Mouse (Mus musculus) erythroid progenitor cell, adult 5-6 weeks (primary cell): ENCODE results near the gene Sec1. TPM values are rescaled to one million over a fixed set of nuclear protein-coding genes. Genes with fewer than 3 reads are reported as not detected.

ENCODE experiments used
- ATAC-seq: replicated peaks from 2 replicates; pipeline ENCODE4 v1.8.0; 2016; ENCODE audit warnings: moderate number of reproducible peaks, mild to moderate bottlenecking, moderate TSS enrichment, inconsistent platforms; ENCODE audit not compliant: poor library complexity, low FRiP score, severe bottlenecking
- total RNA-seq, 2 experiments: library from RNA; stranded (forward) in 1 of 2; stranded (reverse) in 1 of 2; fragments of 150-400 nt in 1 of 2; fragments of 186-747, 209-891 nt in 1 of 2; gene quantifications; 2 replicates each; pipeline versions ENCODE4 v1.2.3 to v1.2.4; 2015 to 2017; ENCODE audit warnings: low replicate concordance in 2 of 2

Sec1 gene
- total RNA-seq, 2 experiments from 2014 or later: not detected

DNA sequence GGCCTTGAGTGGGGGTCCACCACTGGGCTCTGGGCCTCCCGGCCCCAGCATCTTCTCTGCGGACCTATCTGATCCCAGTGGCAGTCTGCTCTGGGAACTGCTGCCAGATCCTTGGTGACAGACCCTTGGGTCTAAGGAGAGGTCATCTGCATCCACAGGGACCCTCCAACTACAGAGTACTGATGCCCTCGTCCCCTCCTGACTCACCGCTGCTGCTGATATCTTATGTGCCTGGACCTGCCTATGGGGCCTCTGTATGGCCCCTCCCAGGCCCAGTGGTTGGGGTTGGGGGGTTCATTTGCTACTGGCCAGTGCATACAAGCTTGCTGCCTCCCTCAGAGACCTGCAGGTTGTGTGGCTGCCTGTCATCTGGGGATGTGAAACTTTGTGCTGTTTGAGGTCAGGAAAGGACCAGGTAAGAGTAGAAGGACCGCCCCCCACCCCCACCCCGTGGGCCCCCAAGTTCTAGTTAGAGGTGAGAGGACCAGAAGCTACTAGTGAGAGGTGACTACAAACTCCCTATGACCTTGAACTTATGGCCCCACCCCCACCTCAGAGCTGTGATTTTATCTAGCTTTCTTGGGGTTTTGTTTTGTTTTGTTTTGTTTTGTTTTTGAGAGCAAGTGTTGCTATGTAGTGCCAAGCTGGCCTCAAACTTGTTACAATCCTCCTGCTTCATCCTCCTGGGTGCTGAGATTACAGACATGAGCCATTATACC is 49.2 kb downstream of the Sec1 start:
- ATAC-seq: no peak

DNA sequence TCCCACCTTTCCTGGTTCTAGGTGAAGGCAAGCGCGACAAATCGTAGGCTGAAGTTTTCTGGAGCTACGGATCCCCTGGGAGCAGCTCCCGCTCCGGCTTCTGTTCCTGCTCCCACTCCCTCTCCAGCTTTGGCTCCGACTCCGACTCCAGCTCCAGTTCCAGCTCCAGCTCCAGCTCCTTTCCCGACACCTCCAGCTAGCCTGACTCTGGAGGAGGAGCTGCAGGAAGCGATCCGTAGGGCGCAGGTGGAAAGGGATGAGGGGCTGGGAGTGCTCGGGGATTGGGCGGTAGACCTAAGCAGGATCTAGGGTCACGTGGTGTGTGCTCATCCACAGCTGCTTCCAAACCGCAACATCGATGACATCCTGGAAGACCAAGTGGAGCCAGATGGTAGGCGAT is 50.0 kb downstream of the Sec1 start:
- ATAC-seq: no peak

DNA sequence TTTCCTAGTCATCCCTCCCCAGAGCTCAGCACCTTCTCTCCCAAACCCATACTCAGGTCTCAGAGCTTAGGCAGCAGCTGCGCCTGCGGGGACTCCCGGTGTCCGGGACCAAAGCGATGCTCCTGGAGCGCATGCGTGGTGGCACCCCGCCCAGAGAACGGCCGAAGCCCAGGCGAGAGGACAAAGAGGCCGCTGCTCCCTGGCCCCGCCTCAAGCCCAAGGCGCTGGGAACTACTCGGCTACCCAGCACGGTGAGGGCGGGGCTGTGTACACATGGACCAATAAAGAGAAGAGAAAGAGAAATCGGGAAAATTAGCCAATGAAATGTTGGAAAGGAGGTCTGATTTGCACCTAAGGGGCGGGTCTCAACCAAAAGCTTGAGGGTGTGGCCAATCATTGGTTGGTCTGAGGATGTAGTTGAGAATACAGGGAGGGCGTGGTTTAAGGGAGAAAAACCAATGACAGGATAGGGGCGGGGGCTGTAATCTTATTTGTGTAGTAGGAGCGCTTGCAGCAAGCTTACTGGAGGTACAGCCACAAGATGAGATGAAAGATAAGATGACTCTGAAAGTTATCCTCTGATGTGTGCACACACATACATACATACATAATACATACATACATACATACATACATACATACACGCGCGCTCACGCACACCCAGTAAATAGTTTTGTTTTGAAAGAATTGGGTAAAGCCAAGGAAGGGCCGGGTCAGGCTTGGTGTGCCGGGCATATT is 50.6 kb downstream of the Sec1 start:
- 0 out of 2 replicates have a peak, but pooled peaks have one; percentile 28 for ATAC-seq

DNA sequence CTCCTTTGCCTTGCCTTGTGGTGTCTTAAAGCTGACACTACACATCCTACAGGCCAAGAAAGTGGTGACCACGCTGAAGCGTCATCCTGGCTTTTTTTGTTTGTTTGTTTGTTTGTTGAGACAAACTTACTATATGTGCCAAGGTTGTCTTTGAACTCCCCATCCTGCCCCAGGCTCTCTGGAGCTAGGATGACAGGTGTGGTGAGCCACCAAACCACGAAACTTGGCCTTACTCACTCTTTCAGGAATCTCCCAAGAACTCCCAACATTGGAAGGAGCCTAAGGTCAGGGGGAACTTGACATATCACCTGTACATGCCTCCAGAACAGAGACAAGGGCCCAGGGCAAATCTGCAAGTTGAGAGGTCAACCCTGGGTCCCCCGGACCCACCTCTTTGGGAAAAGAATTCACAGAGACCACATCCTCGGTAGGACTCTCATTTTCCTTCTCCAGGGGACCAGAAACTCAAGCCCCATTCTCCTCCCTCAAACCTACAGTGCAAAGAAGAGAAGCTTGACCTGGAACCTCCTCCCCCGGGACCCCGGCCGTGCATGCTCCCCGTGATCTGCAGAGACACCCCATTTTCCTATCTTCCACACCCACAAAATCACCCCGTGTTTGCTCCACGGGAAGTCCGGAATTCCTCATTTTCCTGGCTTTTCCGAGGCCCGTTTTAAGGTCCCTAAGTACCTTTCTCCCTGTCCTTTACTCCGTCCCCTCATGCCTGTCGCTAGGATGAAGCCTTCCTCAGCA is 51.5 kb downstream of the Sec1 start:
- no peak for ATAC-seq

DNA sequence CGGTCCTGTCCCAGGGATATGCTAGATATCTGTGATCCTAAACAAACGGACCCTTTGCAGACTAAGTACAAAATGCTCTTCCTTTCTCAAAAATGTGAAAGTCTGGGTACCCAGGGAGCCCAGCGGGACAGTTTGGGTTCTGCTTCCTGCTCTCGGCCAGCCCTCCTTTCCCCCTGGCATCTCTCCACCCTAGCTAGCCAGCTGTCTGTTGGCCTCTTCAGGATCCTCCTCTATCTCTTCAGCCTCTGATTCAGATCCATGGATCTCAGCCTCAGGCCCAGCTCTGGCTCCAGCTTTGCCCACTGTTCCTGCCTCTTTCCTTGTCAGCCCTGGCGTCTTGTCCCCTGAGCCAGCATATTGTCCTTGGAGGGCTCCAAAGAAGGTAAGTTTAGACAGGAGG is 52.1 kb downstream of the Sec1 start:
- ATAC-seq: no peak

DNA sequence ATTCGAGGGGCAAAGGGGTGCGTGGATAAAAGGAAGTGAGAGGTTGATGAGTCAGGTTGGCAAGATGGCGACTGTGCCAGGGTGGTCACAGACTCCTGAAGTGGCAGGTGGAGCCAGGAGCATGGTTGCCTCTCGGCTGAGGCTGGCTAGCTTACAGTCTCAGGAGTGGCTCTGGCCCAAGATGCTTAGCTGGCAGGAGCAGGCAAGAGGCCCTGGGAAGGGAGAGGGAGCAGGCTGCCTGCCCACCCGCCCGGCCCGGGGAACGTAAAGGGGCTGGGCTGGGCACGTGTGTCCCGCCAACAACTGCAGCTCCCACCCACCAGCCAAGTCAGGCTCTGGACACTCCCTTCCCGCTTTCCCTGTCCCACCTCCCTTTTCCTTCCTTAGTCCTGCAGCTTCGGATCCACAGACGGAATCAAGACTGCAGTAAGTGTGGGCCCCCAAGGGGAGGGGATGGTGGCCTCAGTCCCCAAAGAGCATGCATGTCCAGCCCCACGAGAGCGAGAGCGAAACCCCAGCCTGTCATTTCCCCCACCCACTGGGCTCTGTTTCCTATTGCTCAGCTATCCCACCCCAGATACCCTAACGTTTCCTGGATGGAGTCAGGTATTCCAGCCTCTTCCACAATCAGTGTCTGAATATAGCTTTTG is 52.7 kb downstream of the Sec1 start:
- ATAC-seq: no peak

DNA sequence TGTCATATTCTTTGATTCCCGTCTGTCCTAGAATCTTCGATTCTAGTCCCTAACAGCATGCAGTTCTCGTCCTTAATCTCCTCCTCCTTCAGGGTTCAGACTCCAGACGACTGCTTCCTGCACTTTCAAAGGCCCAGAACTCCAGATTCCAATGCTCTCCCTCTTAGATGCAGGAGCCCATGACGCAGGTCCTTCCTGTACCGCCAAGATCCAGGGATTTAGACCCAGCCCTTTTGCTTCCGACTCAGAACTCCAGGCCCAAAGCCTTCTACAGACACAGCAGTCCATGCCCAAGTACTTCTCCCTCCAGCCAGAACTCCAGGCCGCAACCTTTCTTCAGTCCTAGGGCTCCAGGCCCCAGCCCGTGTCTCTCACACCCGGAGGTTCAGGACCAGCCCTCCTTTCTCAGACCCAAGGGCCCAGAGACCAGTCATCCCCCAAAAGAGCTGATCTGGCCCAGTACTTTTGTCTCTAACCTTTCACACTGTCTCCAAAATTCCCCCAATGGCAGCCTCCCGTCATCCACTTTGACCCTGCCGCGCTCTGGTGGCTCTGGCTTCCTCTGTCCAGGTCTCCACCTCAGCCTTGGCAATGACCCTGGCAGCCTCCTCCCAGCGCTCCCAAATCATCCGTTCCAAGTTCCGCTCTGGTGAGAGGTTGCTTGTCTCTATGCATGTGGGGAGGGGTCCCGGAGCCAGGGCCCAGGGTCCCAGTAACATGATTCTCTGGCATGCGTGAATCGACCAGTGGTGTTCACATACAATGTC is 53.8 kb downstream of the Sec1 start:
- ATAC-seq: no peak

DNA sequence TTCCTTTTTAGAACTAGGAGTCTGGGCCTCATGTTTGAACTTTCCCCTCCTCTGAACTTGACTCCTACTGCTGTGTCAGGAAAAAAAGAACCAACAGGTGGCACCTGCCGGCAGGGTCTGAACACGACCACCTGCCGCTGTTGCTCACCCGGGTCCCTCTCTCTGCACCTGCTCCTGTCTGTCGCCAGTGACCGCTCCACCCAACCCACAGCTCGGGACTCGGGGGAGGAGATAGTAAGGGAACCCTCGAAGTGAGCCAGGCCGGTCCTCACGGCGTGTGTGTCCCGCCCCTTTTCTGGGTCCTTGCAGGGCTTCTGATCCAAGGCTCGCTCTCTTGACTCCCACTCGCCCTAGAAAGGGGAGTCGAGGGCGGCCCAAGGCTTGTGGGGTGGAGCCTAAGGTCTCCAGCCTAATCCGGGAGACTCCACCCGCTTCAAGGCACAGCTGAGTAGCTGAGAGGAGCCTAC is 54.6 kb downstream of the Sec1 start, which contains the start of gene Mamstr:
TSS of gene Mamstr (plus strand) at position 417 of the 467 bp plus-strand sequence.
- ATAC-seq: no peak

DNA sequence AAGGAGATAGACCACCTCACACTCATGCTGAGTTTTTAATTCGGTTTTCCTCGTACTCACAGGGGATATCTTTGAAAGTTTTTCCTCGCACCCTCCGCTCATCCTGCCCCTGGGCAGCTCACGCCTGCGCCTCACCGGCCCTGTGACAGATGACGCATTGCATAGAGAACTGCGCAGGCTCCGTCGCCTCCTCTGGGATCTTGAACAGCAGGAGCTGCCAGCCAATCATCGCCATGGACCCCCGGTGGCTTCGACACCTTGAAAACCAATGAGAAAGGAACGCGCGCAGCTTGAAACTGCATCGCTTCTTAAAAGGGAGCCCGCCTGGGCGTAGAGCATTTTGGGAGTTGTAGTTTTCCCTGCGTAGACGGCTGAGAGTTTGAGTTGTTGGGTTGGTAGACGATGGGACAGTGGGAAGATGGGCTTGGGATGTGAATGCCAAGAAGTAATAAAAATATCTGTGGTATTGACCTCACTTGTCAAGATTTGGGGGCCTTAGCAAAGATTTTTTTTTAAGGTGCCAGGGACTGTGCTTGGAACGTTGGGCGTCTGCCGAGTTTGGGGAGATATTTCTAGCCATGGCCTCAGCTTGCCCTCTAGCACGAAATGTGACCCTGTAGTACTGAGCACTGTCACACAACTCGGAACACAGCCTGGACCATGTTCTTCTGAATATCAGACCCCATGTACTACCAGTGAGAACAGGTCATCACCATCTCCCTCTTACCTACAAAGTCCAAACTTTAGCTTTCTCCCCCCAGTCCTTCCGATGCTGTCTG is 55.4 kb downstream of the Sec1 start:
- ATAC-seq: no peak

DNA sequence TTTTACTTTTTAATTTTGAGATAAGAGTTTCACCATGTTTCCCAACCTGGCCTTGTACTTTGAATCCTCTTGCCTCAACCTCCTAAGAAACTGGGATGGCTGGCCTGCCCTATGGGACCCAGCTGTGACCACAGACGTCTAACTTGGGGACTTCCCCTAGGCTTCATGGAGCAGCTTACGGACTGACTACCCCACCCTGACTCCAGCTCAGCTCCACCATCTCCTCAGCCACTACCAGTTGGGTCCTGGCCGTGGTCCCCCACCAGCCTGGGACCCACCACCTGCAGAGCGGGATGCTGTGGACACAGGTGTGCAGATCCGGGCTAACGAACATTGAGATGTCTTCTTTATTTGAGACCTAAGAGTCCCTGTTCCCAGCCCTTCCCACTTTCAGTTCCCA is 56.5 kb downstream of the Sec1 start:
- ATAC-seq: no peak

DNA sequence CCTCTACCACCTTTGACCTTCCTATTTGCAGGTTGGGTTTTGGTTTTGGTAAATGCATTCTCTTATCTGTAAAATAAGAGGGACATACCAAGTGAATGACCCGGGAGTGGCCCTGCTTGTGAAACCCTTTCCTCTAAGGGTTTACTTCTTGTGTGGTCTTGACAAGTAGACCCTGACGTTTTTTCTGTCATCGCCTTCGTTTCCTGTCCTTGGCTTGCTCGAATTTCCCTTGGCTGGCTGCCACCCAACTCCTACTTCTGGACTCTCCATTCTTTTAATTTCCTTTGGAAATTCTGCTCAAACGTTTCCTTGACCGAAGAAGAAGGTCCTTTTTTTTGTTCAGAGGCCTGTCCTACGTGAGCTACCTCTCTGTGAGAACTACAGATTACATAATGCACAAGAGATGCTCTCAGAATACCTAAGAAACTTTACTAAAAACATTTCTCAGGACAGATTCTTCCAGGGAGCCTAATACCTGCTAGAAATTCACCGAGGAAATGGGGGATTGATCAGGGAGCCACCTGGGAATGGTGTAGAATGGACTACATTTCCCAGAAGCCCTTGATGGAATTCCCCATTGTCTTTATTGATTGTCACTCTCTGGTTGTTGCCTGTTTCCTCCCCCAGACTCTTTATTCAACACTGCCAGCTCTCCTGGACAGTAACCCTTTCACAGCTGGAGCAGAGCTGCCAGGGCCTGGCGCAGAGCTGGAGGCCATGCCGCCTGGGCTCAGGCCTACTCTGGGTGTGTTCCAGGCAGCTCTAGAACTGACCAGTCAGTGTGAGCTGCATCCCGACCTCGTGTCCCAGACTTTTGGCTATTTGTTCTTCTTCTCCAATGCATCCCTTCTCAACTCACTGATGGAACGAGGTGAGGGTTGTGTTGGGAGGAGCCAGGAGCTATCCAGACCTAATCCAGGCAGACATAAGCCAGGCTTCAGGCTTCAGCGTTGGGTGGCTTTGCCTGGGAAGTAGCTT is 58.2 kb downstream of the Sec1 start:
- ATAC-seq: no peak

DNA sequence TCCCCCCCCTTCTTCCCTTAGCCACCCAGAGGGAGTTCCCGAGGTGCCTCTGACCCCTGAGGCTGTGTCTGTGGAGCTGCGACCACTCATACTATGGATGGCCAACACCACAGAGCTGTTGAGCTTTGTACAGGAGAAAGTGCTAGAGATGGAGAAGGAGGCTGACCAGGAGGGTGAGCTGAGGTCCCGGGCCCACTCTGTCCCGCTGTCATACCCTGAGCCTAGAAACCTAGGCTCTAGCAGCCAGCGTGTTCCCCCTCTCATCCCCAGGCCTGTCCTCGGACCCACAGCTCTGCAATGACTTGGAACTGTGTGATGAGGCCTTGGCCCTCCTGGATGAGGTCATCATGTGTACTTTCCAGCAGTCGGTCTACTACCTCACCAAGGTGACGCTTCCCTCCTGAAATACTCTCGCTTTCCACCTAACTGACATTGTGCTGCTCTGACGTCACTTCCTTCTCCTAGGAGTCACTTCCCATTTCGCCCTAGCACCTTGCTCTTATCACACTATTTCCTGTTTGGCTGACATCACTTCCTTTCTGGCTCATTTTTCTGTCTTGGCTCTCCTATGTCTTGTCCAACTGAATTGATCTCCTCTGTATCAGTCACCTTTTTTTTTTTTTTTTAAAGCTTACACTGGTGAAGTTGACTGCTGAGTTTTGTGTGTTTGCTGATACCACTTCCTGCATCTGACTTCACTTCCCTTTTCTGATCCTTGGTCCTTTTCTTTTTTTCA is 59.1 kb downstream of the Sec1 start:
- no peak for ATAC-seq

DNA sequence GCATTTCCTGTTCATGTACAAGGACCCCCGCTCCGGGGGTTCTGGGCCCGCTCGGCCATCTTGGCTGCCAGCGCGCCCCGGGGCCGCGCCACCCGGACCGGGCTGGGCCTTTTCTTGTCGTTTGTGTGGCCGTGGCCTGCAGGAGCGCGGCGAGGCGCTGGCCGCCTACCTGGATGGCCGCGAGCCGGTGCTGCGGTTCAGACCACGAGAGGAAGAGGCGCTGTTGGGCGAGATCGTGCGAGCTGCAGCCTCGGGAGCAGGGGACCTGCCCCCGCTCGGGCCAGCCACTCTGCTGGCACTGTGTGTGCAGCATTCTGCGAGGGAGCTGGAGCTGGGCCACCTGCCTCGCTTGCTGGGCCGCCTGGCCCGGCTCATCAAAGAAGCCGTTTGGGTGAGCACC is 61.7 kb downstream of the Sec1 start:
- ATAC-seq: no peak

DNA sequence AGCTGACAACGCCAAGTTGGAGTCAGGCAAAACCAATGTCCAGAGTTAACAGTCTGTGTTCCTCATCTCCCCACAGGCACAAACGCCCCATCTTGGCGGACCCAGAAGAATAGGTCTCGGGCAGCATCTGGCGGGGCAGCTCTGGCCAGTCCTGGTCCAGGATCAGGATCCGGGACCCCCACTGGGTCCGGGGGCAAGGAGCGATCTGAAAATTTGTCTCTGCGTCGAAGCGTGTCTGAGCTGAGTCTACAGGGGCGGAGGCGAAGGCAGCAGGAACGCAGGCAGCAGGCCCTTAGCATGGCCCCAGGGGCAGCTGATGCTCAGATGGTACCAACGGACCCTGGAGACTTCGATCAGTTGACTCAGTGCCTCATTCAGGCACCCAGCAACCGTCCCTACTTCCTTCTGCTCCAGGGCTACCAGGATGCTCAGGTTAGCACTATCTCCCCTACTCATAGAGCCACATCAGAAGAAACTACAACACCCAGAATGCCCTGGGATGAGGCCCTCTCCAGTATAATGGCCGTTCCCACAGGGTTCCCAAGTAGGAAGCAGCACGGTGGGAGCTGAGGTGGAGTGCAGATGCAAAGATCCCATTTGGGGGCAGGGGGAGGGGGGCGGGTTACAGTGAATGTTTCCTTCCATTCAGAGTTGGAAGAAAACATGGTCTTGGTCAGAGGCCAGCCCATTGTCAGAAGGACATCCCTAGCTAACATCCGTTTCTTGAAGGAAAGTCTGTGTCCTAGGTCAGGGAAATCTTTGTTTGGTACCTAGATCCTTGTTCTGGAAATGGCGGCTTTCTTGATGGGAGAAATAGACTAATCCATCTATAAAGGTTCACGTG is 63.9 kb downstream of the Sec1 start:
- no peak for ATAC-seq

DNA sequence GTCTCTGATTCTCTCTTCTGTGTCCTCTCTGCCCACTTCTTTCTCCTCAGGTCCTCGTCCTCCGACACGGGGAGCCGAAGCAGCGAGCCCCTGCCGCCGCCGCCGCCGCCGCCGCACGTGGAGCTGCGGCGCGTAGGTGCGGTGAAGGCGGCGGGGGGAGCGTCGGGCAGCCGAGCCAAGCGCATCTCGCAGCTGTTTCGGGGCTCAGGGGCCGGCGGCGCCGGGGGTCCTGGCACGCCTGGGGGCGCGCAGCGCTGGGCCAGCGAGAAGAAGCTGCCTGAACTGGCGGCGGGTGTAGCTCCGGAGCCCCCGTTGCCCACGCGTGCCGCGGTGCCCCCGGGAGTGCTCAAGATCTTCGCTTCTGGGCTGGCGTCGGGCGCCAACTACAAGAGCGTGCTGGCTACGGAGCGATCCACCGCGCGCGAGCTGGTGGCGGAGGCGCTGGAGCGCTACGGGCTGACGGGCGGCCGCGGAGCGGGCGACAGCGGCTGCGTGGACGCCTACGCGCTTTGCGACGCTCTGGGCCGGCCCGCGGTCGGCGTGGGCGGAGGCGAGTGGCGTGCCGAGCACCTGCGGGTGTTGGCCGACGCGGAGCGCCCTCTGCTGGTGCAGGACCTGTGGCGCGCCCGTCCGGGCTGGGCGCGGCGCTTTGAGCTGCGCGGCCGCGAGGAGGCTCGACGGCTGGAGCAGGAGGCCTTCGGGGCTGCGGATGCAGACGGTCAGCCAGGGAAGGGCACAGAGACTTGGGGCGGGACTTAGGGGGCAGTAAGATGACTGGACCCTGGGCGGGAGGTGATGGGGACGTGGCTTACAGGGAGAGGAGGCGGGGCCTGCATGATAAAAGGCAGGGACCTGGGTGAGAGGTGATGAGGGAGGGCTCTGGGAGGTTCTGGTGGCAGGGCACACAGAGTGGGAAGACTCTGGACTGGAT is 65.6 kb downstream of the Sec1 start:
- peak; percentile 86 for ATAC-seq
